Mouse (Mus musculus): Measurements from ENCODE around the gene Homez. TPM values are rescaled to one million over a fixed set of nuclear protein-coding genes. Genes with fewer than 3 reads are reported as not detected.
A peak's percentile ranks its signal among the peaks of the same experiment; 100 is the strongest.

Homez gene
- polyA plus RNA-seq, 1 experiment from 2014 or later: 11.2 TPM

- peak overlapping the region; percentile 96 for H3K27ac ChIP-seq (ENCODE audit: low read depth, low read length)
- H3K9me3 ChIP-seq (ENCODE audit: control insufficient read depth, low read length): no peaks in the 10 kb centered on the region
- H3K9ac ChIP-seq (ENCODE audit: low read depth, low read length): peak overlapping the region; percentile 97
- H3K4me1 ChIP-seq (ENCODE audit: control insufficient read depth, insufficient read depth, low read depth, low read length): peaks cover 9% of the 10 kb centered on the region
- peak overlapping the region; percentile 91 for H3K4me2 ChIP-seq (ENCODE audit: low read length)
- H3K36me3 ChIP-seq (ENCODE audit: control insufficient read depth, insufficient read depth, low read length): no peaks in the 10 kb centered on the region
- H3K27me3 ChIP-seq (replicated peaks; ENCODE audit: control insufficient read depth, insufficient read depth, low read length): no peaks in the 10 kb centered on the region
- ATAC-seq: peak; percentile 56
- 2% methylated on average over 36 of the region's 36 CpGs for WGBS
- peak overlapping the region; percentile 83 for H3K4me3 ChIP-seq (ENCODE audit: low read length)
These were observed 5.2 kb upstream of the Homez start for GRCm38 (mm10) chr14:54875844-54876538.

- no peak overlapping the region for H3K4me2 ChIP-seq (ENCODE audit: low read length)
- H3K9me3 ChIP-seq (ENCODE audit: control insufficient read depth, low read length): no peaks in the 10 kb centered on the region
- H3K4me3 ChIP-seq (ENCODE audit: low read length): no peak overlapping the region
- no peaks in the 10 kb centered on the region for H3K36me3 ChIP-seq (ENCODE audit: control insufficient read depth, insufficient read depth, low read length)
- ATAC-seq: no peak
- H3K27me3 ChIP-seq (replicated peaks; ENCODE audit: control insufficient read depth, insufficient read depth, low read length): no peaks in the 10 kb centered on the region
- H3K27ac ChIP-seq (ENCODE audit: low read depth, low read length): no peak overlapping the region
- H3K9ac ChIP-seq (ENCODE audit: low read depth, low read length): no peak overlapping the region
- H3K4me1 ChIP-seq (ENCODE audit: control insufficient read depth, insufficient read depth, low read depth, low read length): peaks cover 9% of the 10 kb centered on the region
- 90% methylated on average over 3 of the region's 3 CpGs for WGBS
These were observed 3.4 kb upstream of the Homez start for GRCm38 (mm10) chr14:54874165-54874564.

- H3K4me1 ChIP-seq (ENCODE audit: control insufficient read depth, insufficient read depth, low read depth, low read length): peaks cover 4% of the 10 kb centered on the region
- H3K4me2 ChIP-seq (ENCODE audit: low read length): no peak overlapping the region
- H3K27me3 ChIP-seq (replicated peaks; ENCODE audit: control insufficient read depth, insufficient read depth, low read length): no peaks in the 10 kb centered on the region
- 92% methylated on average over 4 of the region's 4 CpGs for WGBS
- no peak overlapping the region for H3K27ac ChIP-seq (ENCODE audit: low read depth, low read length)
- no peaks in the 10 kb centered on the region for H3K36me3 ChIP-seq (ENCODE audit: control insufficient read depth, insufficient read depth, low read length)
- no peak overlapping the region for H3K9ac ChIP-seq (ENCODE audit: low read depth, low read length)
- H3K9me3 ChIP-seq (ENCODE audit: control insufficient read depth, low read length): no peaks in the 10 kb centered on the region
- H3K4me3 ChIP-seq (ENCODE audit: low read length): no peak overlapping the region
- ATAC-seq: no peak
These were observed 2.7 kb downstream of the Homez start for GRCm38 (mm10) chr14:54868026-54868425.

- ATAC-seq: no peak
- WGBS: 54% methylated on average over 5 of the region's 5 CpGs
- H3K27ac ChIP-seq (ENCODE audit: low read depth, low read length): no peak overlapping the region
- no peak overlapping the region for H3K4me3 ChIP-seq (ENCODE audit: low read length)
- H3K9ac ChIP-seq (ENCODE audit: low read depth, low read length): no peak overlapping the region
- no peaks in the 10 kb centered on the region for H3K9me3 ChIP-seq (ENCODE audit: control insufficient read depth, low read length)
- H3K4me2 ChIP-seq (ENCODE audit: low read length): no peak overlapping the region
- peaks cover 4% of the 10 kb centered on the region for H3K4me1 ChIP-seq (ENCODE audit: control insufficient read depth, insufficient read depth, low read depth, low read length)
- no peaks in the 10 kb centered on the region for H3K27me3 ChIP-seq (replicated peaks; ENCODE audit: control insufficient read depth, insufficient read depth, low read length)
- H3K36me3 ChIP-seq (ENCODE audit: control insufficient read depth, insufficient read depth, low read length): no peaks in the 10 kb centered on the region
These were observed 3.8 kb downstream of the Homez start for GRCm38 (mm10) chr14:54866936-54867335.

GRCm38 (mm10) chr14:54866268-54866667 lies 4.5 kb downstream of the Homez start:
- H3K9me3 ChIP-seq (ENCODE audit: control insufficient read depth, low read length): no peaks in the 10 kb centered on the region
- H3K27me3 ChIP-seq (replicated peaks; ENCODE audit: control insufficient read depth, insufficient read depth, low read length): no peaks in the 10 kb centered on the region
- no peaks in the 10 kb centered on the region for H3K36me3 ChIP-seq (ENCODE audit: control insufficient read depth, insufficient read depth, low read length)
- H3K4me2 ChIP-seq (ENCODE audit: low read length): no peak overlapping the region
- H3K27ac ChIP-seq (ENCODE audit: low read depth, low read length): no peak overlapping the region
- no peak overlapping the region for H3K4me3 ChIP-seq (ENCODE audit: low read length)
- peaks cover 4% of the 10 kb centered on the region for H3K4me1 ChIP-seq (ENCODE audit: control insufficient read depth, insufficient read depth, low read depth, low read length)
- WGBS: 61% methylated on average over 3 of the region's 3 CpGs
- H3K9ac ChIP-seq (ENCODE audit: low read depth, low read length): no peak overlapping the region
- no peak for ATAC-seq

- Histone ChIP-seq H3K4me1 (ENCODE audit: control insufficient read depth, insufficient read depth, low read depth, low read length) (peaks cover 4% of the 10 kb centered on the region), H3K9me3 (ENCODE audit: control insufficient read depth, low read length) (no peaks in the 10 kb centered on the region), H3K4me3 (ENCODE audit: low read length) (no peak overlapping the region), H3K27ac (ENCODE audit: low read depth, low read length) (no peak overlapping the region), H3K36me3 (ENCODE audit: control insufficient read depth, insufficient read depth, low read length) (no peaks in the 10 kb centered on the region), H3K4me2 (ENCODE audit: low read length) (no peak overlapping the region), H3K9ac (ENCODE audit: low read depth, low read length) (no peak overlapping the region), H3K27me3 (replicated peaks; ENCODE audit: control insufficient read depth, insufficient read depth, low read length) (no peaks in the 10 kb centered on the region)
- WGBS: 88% methylated on average over 5 of the region's 5 CpGs
- no peak for ATAC-seq
These were observed 5.1 kb downstream of the Homez start for GRCm38 (mm10) chr14:54865626-54866025.

- ATAC-seq: peak; percentile 45; the same call in 1 of the 2 replicates
These were observed 6.3 kb downstream of the Homez start for GRCm38 (mm10) chr14:54864313-54865036.

GRCm38 (mm10) chr14:54863501-54864312 lies 7.1 kb downstream of the Homez start:
- 0% methylated on average over 35 of the region's 56 CpGs for WGBS
- Histone ChIP-seq H3K36me3 (ENCODE audit: control insufficient read depth, insufficient read depth, low read length) (no peaks in the 10 kb centered on the region), H3K9ac (ENCODE audit: low read depth, low read length) (peak overlapping the region; percentile 98), H3K27ac (ENCODE audit: low read depth, low read length) (peak overlapping the region; percentile 82), H3K4me2 (ENCODE audit: low read length) (peak overlapping the region; percentile 87), H3K4me3 (ENCODE audit: low read length) (peak overlapping the region; percentile 98), H3K9me3 (ENCODE audit: control insufficient read depth, low read length) (no peaks in the 10 kb centered on the region), H3K4me1 (ENCODE audit: control insufficient read depth, insufficient read depth, low read depth, low read length) (peaks cover 4% of the 10 kb centered on the region), H3K27me3 (replicated peaks; ENCODE audit: control insufficient read depth, insufficient read depth, low read length) (no peaks in the 10 kb centered on the region)
- ATAC-seq: peak; percentile 100

More at GRCm38 (mm10) chr14:54864313-54865036, 6.3 kb downstream of the Homez start:
- no peaks in the 10 kb centered on the region for H3K27me3 ChIP-seq (replicated peaks; ENCODE audit: control insufficient read depth, insufficient read depth, low read length)
- peak overlapping the region; percentile 98 for H3K9ac ChIP-seq (ENCODE audit: low read depth, low read length)
- WGBS: 16% methylated on average over 21 of the region's 21 CpGs
- no peaks in the 10 kb centered on the region for H3K9me3 ChIP-seq (ENCODE audit: control insufficient read depth, low read length)
- H3K27ac ChIP-seq (ENCODE audit: low read depth, low read length): peak overlapping the region; percentile 82
- H3K36me3 ChIP-seq (ENCODE audit: control insufficient read depth, insufficient read depth, low read length): no peaks in the 10 kb centered on the region
- peak overlapping the region; percentile 98 for H3K4me3 ChIP-seq (ENCODE audit: low read length)
- H3K4me2 ChIP-seq (ENCODE audit: low read length): peak overlapping the region; percentile 84
- peaks cover 4% of the 10 kb centered on the region for H3K4me1 ChIP-seq (ENCODE audit: control insufficient read depth, insufficient read depth, low read depth, low read length)

GRCm38 (mm10) chr14:54860511-54860910 lies 10.2 kb downstream of the Homez start:
- Histone ChIP-seq H3K9me3 (ENCODE audit: control insufficient read depth, low read length) (no peaks in the 10 kb centered on the region), H3K9ac (ENCODE audit: low read depth, low read length) (no peak overlapping the region), H3K4me1 (ENCODE audit: control insufficient read depth, insufficient read depth, low read depth, low read length) (peaks cover 4% of the 10 kb centered on the region), H3K36me3 (ENCODE audit: control insufficient read depth, insufficient read depth, low read length) (peaks cover 10% of the 10 kb centered on the region), H3K27ac (ENCODE audit: low read depth, low read length) (no peak overlapping the region), H3K27me3 (replicated peaks; ENCODE audit: control insufficient read depth, insufficient read depth, low read length) (no peaks in the 10 kb centered on the region), H3K4me3 (ENCODE audit: low read length) (no peak overlapping the region), H3K4me2 (ENCODE audit: low read length) (no peak overlapping the region)
- WGBS: 46% methylated on average over 2 of the region's 2 CpGs
- no peak for ATAC-seq
